Mouse (Mus musculus) liver, adult 2 months (tissue): ENCODE data around the gene Txk. TPM values are rescaled to one million over a fixed set of nuclear protein-coding genes. Genes with fewer than 3 reads are reported as not detected.

Experiments used
- DNase-seq: peaks from one replicate; pipeline ENCODE4 v3.0.0-alpha.2; 2011; ENCODE audit warnings: low read depth, low spot score; ENCODE audit errors: extremely low read depth
- H3K27ac ChIP-seq: fragments of 200-500 bp; replicated peaks from 2 replicates; pipeline ENCODE4 v1.5.1; 2012; ENCODE audit warnings: low read depth, mild to moderate bottlenecking, control low read depth, inconsistent platforms, low read length; ENCODE audit not compliant: insufficient read depth
- H3K27me3 ChIP-seq: fragments of 200-500 bp; 2 replicates; pipeline ENCODE4 v1.6.1; 2012; ENCODE audit warnings: mild to moderate bottlenecking, moderate library complexity, low read length, inconsistent platforms; ENCODE audit not compliant: control insufficient read depth, insufficient read depth
- H3K36me3 ChIP-seq: fragments of 200-500 bp; 2 replicates; pipeline ENCODE4 v1.6.1; 2012; ENCODE audit warnings: low read length, inconsistent platforms; ENCODE audit not compliant: control insufficient read depth, insufficient read depth
- H3K4me1 ChIP-seq: fragments of 200-500 bp; 2 replicates; pipeline ENCODE4 v1.6.1; 2011; ENCODE audit warnings: low read length; ENCODE audit not compliant: control insufficient read depth, insufficient read depth
- H3K4me3 ChIP-seq: fragments of 200-500 bp; 2 replicates; pipeline ENCODE4 v1.5.1; 2011; ENCODE audit warnings: low read depth, mild to moderate bottlenecking, control low read depth, low read length, moderate library complexity; ENCODE audit not compliant: insufficient read depth
- H3K79me2 ChIP-seq: fragments of 200-500 bp; 2 replicates; pipeline ENCODE4 v1.6.1; 2012; ENCODE audit warnings: inconsistent platforms, mild to moderate bottlenecking, low read length, moderate library complexity; ENCODE audit not compliant: control insufficient read depth, insufficient read depth
- H3K9ac ChIP-seq: fragments of 200-500 bp; 2 replicates; pipeline ENCODE4 v1.6.1; 2012; ENCODE audit warnings: low read depth, mild to moderate bottlenecking, control low read depth, inconsistent platforms, low read length
- CTCF ChIP-seq: fragments of 200-500 bp; IDR thresholded peaks from 2 replicates; pipeline ENCODE4 v1.5.1; 2011; ENCODE audit warnings: low read depth, low read length, control low read depth
- POLR2A ChIP-seq: fragments of 200-500 bp; IDR thresholded peaks from 2 replicates; pipeline ENCODE4 v1.6.1; 2011; ENCODE audit warnings: low read length, control low read depth; ENCODE audit not compliant: insufficient read depth; ENCODE audit errors: extremely low read depth
- WGBS: fragments of 180-500 bp; shearing (Covaris S2); methylation state at CpG from one replicate; pipeline ENCODE4 v1.1.7; 2018; 5-methylcytosine and 5-hydroxymethylcytosine counted together
- polyA plus RNA-seq: library from polyadenylated mRNA; depleted of rRNA; stranded (reverse); fragments of >200 nt; gene quantifications from 2 replicates; pipeline ENCODE4 v1.2.3, GENCODE M21; 2012
- total RNA-seq: library from RNA; depleted of rRNA; stranded (reverse); fragments of >200 nt; gene quantifications from 2 replicates; pipeline ENCODE4 v1.2.3, GENCODE M21; 2014

Txk gene
- total and polyA plus RNA-seq, 2 experiments, result 0.15 to 0.46 TPM

DNA sequence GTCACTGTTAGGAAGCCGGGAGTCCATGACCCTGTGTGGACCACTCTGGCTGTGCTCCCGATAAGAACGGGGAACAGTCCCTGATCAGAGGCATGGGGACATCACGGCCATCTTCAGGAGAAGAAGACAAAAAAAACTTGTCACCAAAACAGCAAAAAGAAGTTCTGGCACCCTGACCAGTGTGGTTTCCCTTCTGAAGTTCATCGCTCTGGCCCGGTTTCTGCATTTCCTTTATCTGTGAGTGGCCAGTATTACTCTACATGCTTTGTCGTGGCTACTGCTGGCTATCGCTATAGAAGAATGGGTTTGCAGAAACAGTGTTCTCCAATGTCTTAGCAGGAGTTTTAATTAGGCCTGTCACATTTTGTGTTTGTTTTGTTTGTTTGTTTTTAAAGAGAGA, 16.1 kb downstream of the Txk start:
- DNase-seq, result no peak
- Histone ChIP-seq H3K4me3 (no peak overlapping the region), H3K27me3 (no peaks in the 10 kb centered on the region; the same call in 1 of the 2 replicates), H3K36me3 (no peaks in the 10 kb centered on the region), H3K9ac (no peak overlapping the region), H3K79me2 (no peaks in the 10 kb centered on the region), H3K4me1 (peaks cover 2% of the 10 kb centered on the region; the same call in 1 of the 2 replicates), H3K27ac (no peak overlapping the region)
- TF ChIP-seq CTCF, result no peak
- no peak for TF ChIP-seq POLR2A
- WGBS, result 32% methylated on average over 8 of the region's 8 CpGs

- WGBS, result 76% methylated on average over 7 of the region's 7 CpGs
- H3K4me1 ChIP-seq, result peaks cover 2% of the 10 kb centered on the region; the same call in 1 of the 2 replicates
- no peak for DNase-seq
- H3K27ac ChIP-seq, result no peak overlapping the region
- TF ChIP-seq POLR2A (no peak), CTCF (no peak)
- H3K4me3 ChIP-seq, result no peak overlapping the region
- H3K79me2 ChIP-seq, result no peaks in the 10 kb centered on the region
- H3K36me3 ChIP-seq, result no peaks in the 10 kb centered on the region
- no peak overlapping the region for H3K9ac ChIP-seq
- no peaks in the 10 kb centered on the region; the same call in 1 of the 2 replicates for H3K27me3 ChIP-seq
These were observed 16.8 kb downstream of the Txk start for GRCm38 (mm10) chr5:72735763-72736162.

GRCm38 (mm10) chr5:72732885-72733284, 19.7 kb downstream of the Txk start:
- WGBS, result 90% methylated on average over 1 of the region's 1 CpGs
- Histone ChIP-seq H3K79me2 (no peaks in the 10 kb centered on the region), H3K4me3 (no peak overlapping the region), H3K9ac (no peak overlapping the region), H3K36me3 (no peaks in the 10 kb centered on the region), H3K27ac (no peak overlapping the region), H3K27me3 (no peaks in the 10 kb centered on the region; the same call in 1 of the 2 replicates), H3K4me1 (peaks cover 2% of the 10 kb centered on the region; the same call in 1 of the 2 replicates)
- DNase-seq, result no peak
- TF ChIP-seq CTCF (no peak), POLR2A (no peak)

DNA sequence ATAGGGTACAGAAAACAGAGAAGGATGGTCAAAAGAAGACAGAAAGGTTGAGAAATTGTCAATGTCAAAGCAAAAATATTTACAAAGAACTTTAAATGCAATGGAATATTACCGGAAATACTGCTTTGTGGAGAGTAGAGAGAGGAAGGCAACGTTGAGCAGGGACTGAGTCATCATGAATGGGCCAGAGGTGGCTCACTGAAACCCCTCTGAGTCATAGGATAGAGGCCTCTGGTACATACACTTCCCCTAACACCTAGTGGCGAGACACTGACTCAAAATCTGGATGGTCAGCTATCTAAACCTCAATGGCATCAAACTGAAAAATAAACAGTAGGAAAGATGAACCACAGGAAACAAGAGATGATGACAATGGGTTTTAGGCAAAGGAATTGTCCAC, 27.2 kb downstream of the Txk start:
- H3K36me3 ChIP-seq, result no peaks in the 10 kb centered on the region

DNA sequence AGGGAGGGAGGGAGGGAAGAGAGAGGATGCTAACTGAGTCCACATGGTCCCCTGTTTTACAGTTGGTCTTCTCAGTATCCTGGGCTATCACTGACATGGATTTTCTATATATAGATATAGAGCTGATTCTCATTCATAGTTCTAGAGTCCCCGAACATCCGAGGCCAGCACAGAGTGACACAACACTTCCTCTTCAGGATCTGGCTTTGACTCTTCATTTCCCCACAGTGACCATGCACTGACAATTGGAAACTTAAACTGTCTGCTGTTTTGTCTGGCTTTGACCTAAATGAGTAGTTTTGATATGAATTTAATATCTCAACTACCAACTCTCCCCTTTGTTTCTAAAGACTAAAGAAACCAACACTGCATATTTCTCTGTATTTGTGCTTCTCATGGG, 29.1 kb downstream of the Txk start:
- 59% methylated on average over 2 of the region's 2 CpGs for WGBS

More for the DNA sequence above, 27.2 kb downstream of the Txk start:
- no peak overlapping the region for H3K27ac ChIP-seq
- no peaks in the 10 kb centered on the region for H3K79me2 ChIP-seq
- H3K9ac ChIP-seq, result no peak overlapping the region
- WGBS, result 86% methylated on average over 3 of the region's 3 CpGs
- no peak overlapping the region for H3K4me3 ChIP-seq
- no peaks in the 10 kb centered on the region for H3K27me3 ChIP-seq
- no peak for TF ChIP-seq POLR2A
- TF ChIP-seq CTCF, result no peak
- no peak for DNase-seq
- no peaks in the 10 kb centered on the region for H3K4me1 ChIP-seq

DNA sequence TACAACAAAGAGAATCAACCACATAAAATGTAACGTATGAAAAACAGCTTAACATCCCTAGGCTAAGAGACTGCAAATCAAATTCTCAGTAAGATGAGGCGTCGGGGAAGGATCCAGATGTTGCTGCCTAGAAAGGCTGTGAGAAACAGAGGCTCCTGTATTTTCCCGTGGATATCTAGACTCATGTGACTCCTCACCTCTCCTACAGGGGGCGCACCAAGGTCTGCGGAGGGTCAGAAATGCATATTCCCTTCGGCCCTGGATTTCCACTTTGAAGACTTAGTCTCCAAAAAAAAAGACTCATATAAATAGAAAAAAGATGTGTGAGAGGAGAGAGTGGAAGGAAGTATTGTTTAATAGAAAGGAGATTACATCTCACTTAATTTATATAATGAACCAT, 32.0 kb downstream of the Txk start:
- 64% methylated on average over 7 of the region's 7 CpGs for WGBS
- H3K79me2 ChIP-seq, result no peaks in the 10 kb centered on the region
- no peak overlapping the region for H3K9ac ChIP-seq
- H3K27ac ChIP-seq, result no peak overlapping the region
- DNase-seq, result no peak
- TF ChIP-seq POLR2A (no peak), CTCF (peak; percentile 47; the same call in 1 of the 2 replicates)
- no peaks in the 10 kb centered on the region for H3K4me1 ChIP-seq
- no peaks in the 10 kb centered on the region for H3K27me3 ChIP-seq
- no peaks in the 10 kb centered on the region for H3K36me3 ChIP-seq
- H3K4me3 ChIP-seq, result no peak overlapping the region

More for the DNA sequence above, 29.1 kb downstream of the Txk start:
- Histone ChIP-seq H3K79me2 (no peaks in the 10 kb centered on the region), H3K27me3 (no peaks in the 10 kb centered on the region), H3K4me1 (no peaks in the 10 kb centered on the region), H3K36me3 (no peaks in the 10 kb centered on the region), H3K9ac (no peak overlapping the region), H3K4me3 (no peak overlapping the region), H3K27ac (no peak overlapping the region)
- DNase-seq, result no peak
- no peak for TF ChIP-seq POLR2A
